Mouse (Mus musculus): ENCODE measurements around the gene Troap.

DNA sequence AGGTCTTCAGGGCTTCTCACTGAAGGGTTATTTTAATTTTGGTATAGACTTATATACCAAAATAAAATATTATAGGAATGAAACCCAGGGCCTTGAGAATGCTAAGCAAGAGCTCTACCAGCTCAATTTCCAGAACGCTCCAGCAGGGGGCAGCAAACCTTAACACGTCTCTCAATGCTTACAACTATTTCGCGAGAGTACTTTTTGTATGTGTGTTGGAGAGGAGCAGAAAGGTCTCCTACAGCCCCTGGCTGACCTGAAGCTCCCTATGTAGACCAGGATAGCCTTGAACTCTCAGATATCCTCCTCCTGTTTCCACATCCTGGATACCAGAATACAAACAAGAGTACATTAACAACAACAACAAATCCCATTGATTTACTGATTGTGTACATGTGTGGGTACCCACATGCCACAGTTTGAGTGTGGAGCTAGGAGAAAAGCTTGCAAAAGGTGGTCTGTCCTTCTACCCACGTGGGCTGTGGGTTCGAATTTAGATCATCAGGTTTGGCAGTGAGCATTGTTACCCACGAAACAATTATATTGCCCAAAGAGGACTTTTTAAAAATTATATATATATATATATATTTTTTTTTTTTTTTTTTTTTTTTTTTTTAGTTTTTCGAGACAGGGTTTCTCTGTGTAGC lies 49.6 kb upstream of the Troap start:
- peak; percentile 58 for TF ChIP-seq CTCF (IDR thresholded peaks at IDR 0.05; ENCODE audit: control insufficient read depth, insufficient read depth, insufficient read length)
- TF ChIP-seq CEBPB (IDR thresholded peaks at IDR 0.05; ENCODE audit: low read depth), result no peak

All from C2C12 (cell line).